Mouse (Mus musculus) stomach, embryonic 15.5 days (tissue): ENCODE results near the gene Pparg. TPM values are rescaled to one million over a fixed set of nuclear protein-coding genes. Genes with fewer than 3 reads are reported as not detected.

ENCODE experiments used
- ATAC-seq: fragments of 200-750 bp; cut with Nextera tagmentation; 2 replicates; pipeline ENCODE4 v1.8.0; 2017; ENCODE audit warnings: low read depth, moderate number of reproducible peaks, moderate TSS enrichment; ENCODE audit not compliant: insufficient read depth, low FRiP score
- H3K27ac ChIP-seq: fragments of 300-500 bp; sonication (generic); 2 replicates; pipeline ENCODE4 v1.5.1; 2015; ENCODE audit warnings: mild to moderate bottlenecking, inconsistent platforms
- H3K27me3 ChIP-seq: fragments of 300-500 bp; sonication (generic); replicated peaks from 2 replicates; pipeline ENCODE4 v1.6.1; 2015; ENCODE audit warnings: inconsistent platforms
- H3K36me3 ChIP-seq: fragments of 300-500 bp; sonication (generic); 2 replicates; pipeline ENCODE4 v1.6.1; 2015; ENCODE audit warnings: inconsistent platforms
- H3K4me1 ChIP-seq: fragments of 300-500 bp; sonication (generic); 2 replicates; pipeline ENCODE4 v1.6.1; 2015; ENCODE audit warnings: inconsistent platforms
- H3K4me2 ChIP-seq: fragments of 300-500 bp; sonication (generic); 2 replicates; pipeline ENCODE4 v1.6.1; 2015; ENCODE audit warnings: mild to moderate bottlenecking, inconsistent platforms
- H3K4me3 ChIP-seq: fragments of 300-500 bp; sonication (generic); replicated peaks from 2 replicates; pipeline ENCODE4 v1.5.1; 2015; ENCODE audit warnings: inconsistent platforms
- H3K9ac ChIP-seq: fragments of 300-500 bp; sonication (generic); 2 replicates; pipeline ENCODE4 v1.6.1; 2015; ENCODE audit warnings: inconsistent platforms
- H3K9me3 ChIP-seq: fragments of 300-500 bp; sonication (generic); 2 replicates; pipeline ENCODE4 v1.6.1; 2016; ENCODE audit warnings: inconsistent platforms
- WGBS: fragments of 180-500 bp; shearing (Covaris S2); methylation state at CpG from one replicate; pipeline ENCODE4 v1.1.7; 2015; 5-methylcytosine and 5-hydroxymethylcytosine counted together
- polyA plus RNA-seq: library from polyadenylated mRNA; unstranded; fragments of >200 nt; fragmentation: Nextera tagmentation; extraction: Ambion mirVana; gene quantifications from 2 replicates; pipeline ENCODE4 v1.2.1, GENCODE M21; 2015

The Pparg gene
- polyA plus RNA-seq, 1 experiment from 2014 or later: 17.1 TPM

GRCm38 (mm10) chr6:115366869-115367610 is 6.3 kb downstream of the Pparg start:
- Histone ChIP-seq H3K4me2 (no peak overlapping the region), H3K27ac (no peak overlapping the region), H3K27me3 (no peaks in the 10 kb centered on the region), H3K36me3 (no peaks in the 10 kb centered on the region), H3K9ac (no peak overlapping the region), H3K4me1 (0 out of 2 replicates have a peak, but pooled peaks cover under 1% of the 10 kb centered on the region), H3K4me3 (no peak overlapping the region), H3K9me3 (no peaks in the 10 kb centered on the region)
- 78% methylated on average over 3 of the region's 3 CpGs for whole genome bisulfite sequencing
- no peak for ATAC-seq

DNA sequence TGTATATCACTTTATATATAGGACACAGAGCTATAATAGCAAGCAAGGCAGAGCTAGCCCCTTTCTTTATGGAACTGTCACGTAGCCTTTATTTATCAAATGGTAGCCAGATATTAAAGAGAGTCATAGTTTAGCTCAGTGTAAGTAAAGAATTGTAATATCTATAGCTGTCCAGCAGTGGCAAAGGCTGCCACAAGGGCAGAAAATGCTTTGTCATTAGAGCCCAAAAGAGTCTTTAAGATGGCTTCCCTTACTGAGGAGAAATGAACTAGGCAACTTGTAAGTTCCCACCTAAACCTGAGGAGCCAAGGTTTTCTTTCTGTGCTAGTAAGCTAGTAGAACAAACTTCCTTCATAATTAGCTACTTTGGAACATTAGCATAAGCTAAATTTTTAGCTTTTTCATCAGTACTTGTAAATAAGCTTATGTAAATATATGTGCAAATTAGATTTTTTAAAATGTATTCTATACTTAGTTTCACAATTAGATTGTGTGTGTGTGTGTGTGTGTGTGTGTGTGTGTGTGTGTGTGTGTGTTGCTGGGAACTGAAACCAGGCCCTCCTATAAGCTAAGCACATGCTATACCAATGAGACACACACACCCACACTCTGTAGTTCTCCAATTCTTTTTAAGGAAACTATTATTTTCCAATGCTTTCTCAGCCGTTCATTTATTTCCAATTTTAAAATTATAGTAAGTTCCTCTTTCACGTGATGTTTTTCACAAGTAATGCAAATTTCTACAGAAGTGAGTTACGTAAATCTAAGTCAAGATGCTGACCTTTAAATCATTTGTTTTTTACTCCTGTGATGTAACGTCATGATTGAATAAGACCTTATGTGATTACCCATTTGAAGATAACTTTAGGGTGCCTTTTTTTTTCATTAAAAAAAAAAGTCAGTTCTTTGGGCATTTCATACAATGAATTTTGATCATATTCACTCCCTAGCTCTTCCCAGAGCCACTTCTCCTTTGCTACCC is 14.4 kb downstream of the Pparg start:
- 82% methylated on average over 5 of the region's 5 CpGs for WGBS
- no peaks in the 10 kb centered on the region for H3K36me3 ChIP-seq
- no peaks in the 10 kb centered on the region for H3K4me1 ChIP-seq

GRCm38 (mm10) chr6:115380596-115380995 is 19.8 kb downstream of the Pparg start:
- Histone ChIP-seq H3K4me3 (no peak overlapping the region), H3K4me2 (no peak overlapping the region), H3K36me3 (no peaks in the 10 kb centered on the region), H3K27ac (no peak overlapping the region), H3K27me3 (no peaks in the 10 kb centered on the region), H3K9ac (no peak overlapping the region), H3K9me3 (no peaks in the 10 kb centered on the region), H3K4me1 (no peaks in the 10 kb centered on the region)
- ATAC-seq: no peak
- WGBS: 89% methylated on average over 5 of the region's 5 CpGs

More for the DNA sequence above, 14.4 kb downstream of the Pparg start:
- H3K9ac ChIP-seq: no peak overlapping the region
- no peak overlapping the region for H3K4me2 ChIP-seq
- no peaks in the 10 kb centered on the region for H3K9me3 ChIP-seq
- ATAC-seq: no peak
- H3K27me3 ChIP-seq: no peaks in the 10 kb centered on the region
- no peak overlapping the region for H3K4me3 ChIP-seq
- no peak overlapping the region for H3K27ac ChIP-seq

DNA sequence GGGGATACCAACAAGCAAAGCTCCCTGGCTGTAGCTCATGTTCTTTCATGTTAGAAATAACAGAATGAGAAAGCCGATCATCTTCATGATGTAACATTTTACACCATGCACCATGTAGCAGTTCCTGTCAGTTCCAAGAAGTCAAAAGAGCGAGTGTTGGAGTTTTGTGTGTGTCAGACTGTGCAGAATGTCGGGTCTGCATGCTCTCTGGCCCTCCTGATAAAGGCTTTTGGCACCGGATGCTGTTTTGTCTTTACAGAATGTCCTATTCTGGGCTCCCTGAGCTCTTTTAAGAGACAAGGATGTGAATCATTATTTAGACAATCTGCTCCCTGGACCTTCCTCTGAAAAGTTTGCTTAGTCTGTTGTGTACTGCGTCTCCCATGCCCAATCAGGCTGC is 22.0 kb downstream of the Pparg start:
- ATAC-seq: no peak
- Histone ChIP-seq H3K27me3 (no peaks in the 10 kb centered on the region), H3K36me3 (no peaks in the 10 kb centered on the region), H3K4me2 (no peak overlapping the region), H3K9me3 (no peaks in the 10 kb centered on the region), H3K4me1 (no peaks in the 10 kb centered on the region), H3K27ac (no peak overlapping the region), H3K4me3 (no peak overlapping the region), H3K9ac (no peak overlapping the region)
- 65% methylated on average over 5 of the region's 5 CpGs for WGBS

- H3K9me3 ChIP-seq: no peaks in the 10 kb centered on the region
These were observed 29.3 kb downstream of the Pparg start for GRCm38 (mm10) chr6:115389945-115390540.

GRCm38 (mm10) chr6:115396911-115397310 is 36.2 kb downstream of the Pparg start:
- H3K36me3 ChIP-seq: no peaks in the 10 kb centered on the region
- H3K27me3 ChIP-seq: no peaks in the 10 kb centered on the region
- no peak overlapping the region for H3K4me3 ChIP-seq
- H3K4me1 ChIP-seq: no peaks in the 10 kb centered on the region
- no peak overlapping the region for H3K27ac ChIP-seq
- H3K9me3 ChIP-seq: no peaks in the 10 kb centered on the region
- ATAC-seq: no peak
- no peak overlapping the region for H3K4me2 ChIP-seq
- WGBS: 24% methylated on average over 3 of the region's 3 CpGs
- no peak overlapping the region for H3K9ac ChIP-seq

More at GRCm38 (mm10) chr6:115389945-115390540, 29.3 kb downstream of the Pparg start:
- no peaks in the 10 kb centered on the region for H3K27me3 ChIP-seq
- no peak overlapping the region for H3K27ac ChIP-seq
- H3K4me3 ChIP-seq: no peak overlapping the region
- no peak overlapping the region for H3K4me2 ChIP-seq
- 79% methylated on average over 4 of the region's 4 CpGs for WGBS
- no peaks in the 10 kb centered on the region for H3K4me1 ChIP-seq
- ATAC-seq: no peak
- no peaks in the 10 kb centered on the region for H3K36me3 ChIP-seq
- H3K9ac ChIP-seq: no peak overlapping the region

DNA sequence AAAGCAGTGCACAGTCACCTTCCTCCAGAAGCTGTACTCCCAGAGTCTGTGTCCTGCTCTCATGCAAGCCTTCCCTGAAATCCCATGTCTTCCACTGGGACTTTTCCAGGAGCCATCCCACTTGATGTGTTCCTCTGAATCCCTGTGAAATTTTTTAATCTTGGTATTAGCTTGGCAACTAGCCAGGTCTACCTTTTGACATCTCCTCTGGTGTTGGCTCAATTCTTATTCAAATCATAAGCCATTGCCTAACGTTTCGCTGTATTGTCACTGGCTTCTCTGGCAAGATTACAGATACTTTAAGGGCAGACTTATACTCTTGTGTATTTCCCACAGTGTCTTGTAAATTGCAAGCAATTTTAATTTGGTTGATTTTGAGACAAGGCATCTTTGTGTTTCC is 43.6 kb downstream of the Pparg start:
- Histone ChIP-seq H3K4me3 (no peak overlapping the region), H3K4me2 (no peak overlapping the region), H3K27me3 (no peaks in the 10 kb centered on the region), H3K27ac (no peak overlapping the region), H3K9ac (no peak overlapping the region), H3K36me3 (no peaks in the 10 kb centered on the region), H3K9me3 (no peaks in the 10 kb centered on the region), H3K4me1 (no peaks in the 10 kb centered on the region)
- ATAC-seq: no peak
- 69% methylated on average over 2 of the region's 2 CpGs for WGBS

- Histone ChIP-seq H3K27ac (no peak overlapping the region), H3K4me1 (no peaks in the 10 kb centered on the region), H3K4me2 (no peak overlapping the region), H3K9ac (no peak overlapping the region), H3K27me3 (no peaks in the 10 kb centered on the region), H3K4me3 (no peak overlapping the region), H3K36me3 (no peaks in the 10 kb centered on the region), H3K9me3 (no peaks in the 10 kb centered on the region)
- 38% methylated on average over 1 of the region's 1 CpGs for WGBS
- ATAC-seq: no peak
These were observed 50.7 kb downstream of the Pparg start for GRCm38 (mm10) chr6:115411477-115411876.

DNA sequence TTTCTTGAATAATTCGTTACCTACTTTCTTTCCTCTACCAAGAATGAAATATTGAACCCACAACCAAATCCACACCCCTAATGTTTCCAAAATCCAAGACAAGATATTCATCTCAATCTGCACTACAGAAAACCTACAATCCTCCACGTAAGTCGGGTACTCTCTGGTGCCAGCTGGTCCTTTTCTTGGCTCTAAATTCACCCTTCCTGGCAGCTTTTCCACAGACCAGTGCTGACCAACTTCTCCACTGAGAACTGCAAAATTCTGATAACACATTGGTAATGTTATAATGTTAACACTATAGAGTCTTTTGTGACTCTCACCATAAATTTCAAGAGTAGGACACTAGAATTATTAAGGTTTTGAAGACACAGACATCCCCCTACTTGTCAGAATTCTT is 57.4 kb downstream of the Pparg start:
- H3K4me1 ChIP-seq: no peaks in the 10 kb centered on the region
- H3K36me3 ChIP-seq: no peaks in the 10 kb centered on the region
- H3K4me3 ChIP-seq: no peak overlapping the region
- H3K27me3 ChIP-seq: no peaks in the 10 kb centered on the region
- ATAC-seq: no peak
- H3K27ac ChIP-seq: no peak overlapping the region
- WGBS: 82% methylated on average over 3 of the region's 3 CpGs
- no peak overlapping the region for H3K9ac ChIP-seq
- H3K4me2 ChIP-seq: no peak overlapping the region
- no peaks in the 10 kb centered on the region for H3K9me3 ChIP-seq

GRCm38 (mm10) chr6:115418964-115419363 is 58.2 kb downstream of the Pparg start:
- H3K4me2 ChIP-seq: no peak overlapping the region
- no peak for ATAC-seq
- H3K27me3 ChIP-seq: no peaks in the 10 kb centered on the region
- 76% methylated on average over 3 of the region's 3 CpGs for WGBS
- no peak overlapping the region for H3K9ac ChIP-seq
- no peaks in the 10 kb centered on the region for H3K36me3 ChIP-seq
- no peak overlapping the region for H3K27ac ChIP-seq
- no peaks in the 10 kb centered on the region for H3K4me1 ChIP-seq
- no peak overlapping the region for H3K4me3 ChIP-seq
- H3K9me3 ChIP-seq: no peaks in the 10 kb centered on the region

- ATAC-seq: no peak
- WGBS: 41% methylated on average over 1 of the region's 1 CpGs
These were observed 60.2 kb downstream of the Pparg start for GRCm38 (mm10) chr6:115420963-115421362.

GRCm38 (mm10) chr6:115421665-115422064 is 60.9 kb downstream of the Pparg start:
- Histone ChIP-seq H3K9ac (no peak overlapping the region), H3K4me1 (no peaks in the 10 kb centered on the region), H3K4me2 (no peak overlapping the region), H3K9me3 (no peaks in the 10 kb centered on the region), H3K36me3 (no peaks in the 10 kb centered on the region), H3K27me3 (no peaks in the 10 kb centered on the region), H3K4me3 (no peak overlapping the region), H3K27ac (no peak overlapping the region)
- ATAC-seq: no peak
- 68% methylated on average over 4 of the region's 4 CpGs for WGBS

More at GRCm38 (mm10) chr6:115420963-115421362, 60.2 kb downstream of the Pparg start:
- Histone ChIP-seq H3K4me2 (no peak overlapping the region), H3K9me3 (no peaks in the 10 kb centered on the region), H3K36me3 (no peaks in the 10 kb centered on the region), H3K4me3 (no peak overlapping the region), H3K27me3 (no peaks in the 10 kb centered on the region), H3K27ac (no peak overlapping the region), H3K4me1 (no peaks in the 10 kb centered on the region), H3K9ac (no peak overlapping the region)
